Mouse (Mus musculus) heart, postnatal 0 days (tissue): ENCODE measurements around the gene Syn1. TPM values are rescaled to one million over a fixed set of nuclear protein-coding genes. Genes with fewer than 3 reads are reported as not detected.
A peak's percentile ranks its signal among the peaks of the same experiment; 100 is the strongest.

Experiments
- ATAC-seq: fragments of 200-750 bp; cut with Nextera tagmentation; 2 replicates; pipeline ENCODE4 v1.8.0; 2017; ENCODE audit warnings: low read depth, moderate number of reproducible peaks, moderate library complexity; ENCODE audit not compliant: insufficient read depth
- DNase-seq: peaks from one replicate; pipeline ENCODE4 v3.0.0-alpha.2; 2016; ENCODE audit warnings: low spot score
- H3K27ac ChIP-seq: fragments of 300-500 bp; sonication (generic); 2 replicates; pipeline ENCODE4 v1.5.1; 2014; ENCODE audit warnings: low read depth, mild to moderate bottlenecking
- H3K27me3 ChIP-seq: fragments of 300-500 bp; sonication (generic); 2 replicates; pipeline ENCODE4 v1.6.1; 2014; ENCODE audit warnings: low read length, mixed read lengths; ENCODE audit not compliant: control insufficient read depth, insufficient read depth
- H3K36me3 ChIP-seq: fragments of 300-500 bp; sonication (generic); replicated peaks from 2 replicates; pipeline ENCODE4 v1.6.1; 2014; ENCODE audit warnings: low read length, mixed read lengths; ENCODE audit not compliant: control insufficient read depth, insufficient read depth
- H3K4me1 ChIP-seq: fragments of 300-500 bp; sonication (generic); 2 replicates; pipeline ENCODE4 v1.6.1; 2014; ENCODE audit warnings: antibody characterized with exemption; ENCODE audit not compliant: control insufficient read depth, insufficient read depth
- H3K4me2 ChIP-seq: fragments of 300-500 bp; sonication (generic); 2 replicates; pipeline ENCODE4 v1.6.1; 2014; ENCODE audit warnings: low read depth, mild to moderate bottlenecking, low read length, moderate library complexity
- H3K4me3 ChIP-seq: fragments of 300-500 bp; sonication (generic); 2 replicates; pipeline ENCODE4 v1.5.1; 2014; ENCODE audit warnings: low read depth, low read length
- H3K9ac ChIP-seq: fragments of 300-500 bp; sonication (generic); replicated peaks from 2 replicates; pipeline ENCODE4 v1.6.1; 2014; ENCODE audit warnings: low read depth, low read length, mixed read lengths
- H3K9me3 ChIP-seq: fragments of 300-500 bp; sonication (generic); replicated peaks from 2 replicates; pipeline ENCODE4 v1.6.1; 2016; ENCODE audit warnings: low read length; ENCODE audit not compliant: control insufficient read depth
- CTCF ChIP-seq: IDR thresholded peaks from 2 replicates; pipeline ENCODE4 v1.5.1; 2016; ENCODE audit warnings: antibody characterized with exemption, control low read depth, low read depth
- EP300 ChIP-seq: IDR thresholded peaks from 2 replicates; pipeline ENCODE4 v1.6.1; 2016; ENCODE audit warnings: antibody characterized with exemption, low read depth
- WGBS: fragments of 180-500 bp; shearing (Covaris S2); extraction: QIAGEN DNeasy Blood & Tissue Kit; methylation state at CpG from one replicate; pipeline ENCODE4 v1.1.7; 2014; 5-methylcytosine and 5-hydroxymethylcytosine counted together
- polyA plus RNA-seq: library from polyadenylated mRNA; unstranded; fragments of >200 nt; fragmentation: Nextera tagmentation; extraction: Ambion mirVana; gene quantifications from 2 replicates; pipeline ENCODE4 v1.2.1, GENCODE M21; 2015
- total RNA-seq: library from RNA; depleted of rRNA; stranded (reverse); fragments of >200 nt; gene quantifications from 2 replicates; pipeline ENCODE4 v1.2.3, GENCODE M21; 2014; ENCODE audit warnings: low replicate concordance

The Syn1 gene
- total and polyA plus RNA-seq, 2 experiments from 2014 or later, result 0.50 TPM; not detected in 1

DNA sequence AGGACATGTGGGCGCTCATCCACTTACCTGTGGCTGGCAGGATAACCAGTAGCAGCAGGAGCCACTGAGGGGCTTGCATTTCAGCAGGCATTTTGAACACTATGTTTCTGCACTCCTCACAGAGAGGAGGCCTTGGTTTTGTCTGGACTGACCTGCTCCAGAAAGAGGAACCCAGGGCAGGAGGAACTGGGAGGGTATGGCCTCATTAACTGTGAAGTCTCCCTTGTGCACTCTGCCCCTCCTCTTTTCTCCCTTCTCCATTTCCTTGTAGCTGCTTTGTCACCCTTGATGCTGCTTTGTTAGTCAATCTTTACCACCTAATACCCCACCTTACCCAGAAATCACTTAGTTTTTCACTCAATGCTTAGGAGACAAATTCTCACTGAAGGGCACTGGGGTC, 10.6 kb upstream of the Syn1 start, which contains the start of gene Cfp:
TSS of gene Cfp (minus strand) at position 192 of the 400 bp plus-strand sequence.
- no peak within 1 kb of the TSS for H3K9ac ChIP-seq
- no peaks in the 10 kb centered on the region for H3K27me3 ChIP-seq
- 93% methylated on average over 1 of the region's 1 CpGs for WGBS
- no peak for TF ChIP-seq EP300
- no peak for TF ChIP-seq CTCF
- H3K36me3 ChIP-seq, result peaks cover 11% of the 10 kb centered on the region
- no peak within 1 kb of the TSS for H3K27ac ChIP-seq
- H3K4me2 ChIP-seq, result no peak within 1 kb of the TSS
- H3K4me1 ChIP-seq, result no peaks in the 10 kb centered on the region
- no peak within 1 kb of the TSS for H3K4me3 ChIP-seq
- ATAC-seq (no peak), DNase-seq (no peak)
- no peaks in the 10 kb centered on the region for H3K9me3 ChIP-seq

DNA sequence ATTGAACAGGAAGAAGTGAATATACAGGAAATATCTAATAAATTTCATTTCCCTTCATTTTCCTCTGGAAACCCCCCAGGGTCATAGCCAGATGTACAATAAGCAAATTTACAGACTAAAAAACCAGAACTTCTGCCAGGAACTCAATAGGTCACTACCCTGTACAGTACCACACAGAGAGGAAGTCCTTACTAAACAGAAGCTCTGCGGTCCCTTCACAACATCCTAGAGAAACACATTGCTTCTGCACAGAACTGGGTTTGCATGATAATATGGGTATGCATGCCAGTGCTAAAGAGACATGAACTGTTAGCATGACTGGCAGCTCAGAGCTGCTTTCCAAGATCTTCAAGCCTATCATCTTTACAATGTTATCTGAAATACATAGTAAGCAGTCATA, 9.1 kb upstream of the Syn1 start:
- no peak overlapping the region for H3K4me3 ChIP-seq
- WGBS, result 75% methylated on average over 1 of the region's 1 CpGs
- DNase-seq, result no peak
- no peaks in the 10 kb centered on the region; the same call in 1 of the 2 replicates for H3K36me3 ChIP-seq
- TF ChIP-seq EP300, result no peak
- TF ChIP-seq CTCF, result no peak
- H3K4me1 ChIP-seq, result no peaks in the 10 kb centered on the region
- no peak overlapping the region for H3K4me2 ChIP-seq
- no peak overlapping the region for H3K9ac ChIP-seq
- H3K27ac ChIP-seq, result no peak overlapping the region
- ATAC-seq, result no peak
- H3K27me3 ChIP-seq, result no peaks in the 10 kb centered on the region
- no peaks in the 10 kb centered on the region for H3K9me3 ChIP-seq

DNA sequence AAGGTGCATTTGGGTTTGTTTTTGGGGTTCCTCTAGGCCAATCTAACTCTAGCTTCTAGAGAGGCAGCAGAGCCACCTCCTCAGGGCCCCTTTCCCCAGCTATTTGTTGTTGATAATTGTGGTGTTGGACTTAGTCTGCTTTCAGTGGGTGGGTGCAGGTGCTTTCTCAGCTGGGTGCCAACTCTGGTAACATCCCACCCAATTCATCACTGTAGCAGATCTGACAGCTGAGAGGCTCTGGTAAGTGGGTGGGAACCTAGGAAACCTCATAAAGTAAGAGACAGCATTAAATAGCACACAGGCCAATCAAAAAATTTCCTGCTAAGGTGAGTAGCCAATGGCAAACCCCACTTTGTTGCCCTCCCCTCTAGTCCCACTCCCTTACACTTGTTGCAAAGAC, 4.2 kb upstream of the Syn1 start:
- Histone ChIP-seq H3K36me3 (no peaks in the 10 kb centered on the region), H3K27ac (no peak overlapping the region), H3K4me1 (no peaks in the 10 kb centered on the region), H3K9me3 (no peaks in the 10 kb centered on the region), H3K9ac (no peak overlapping the region), H3K4me3 (no peak overlapping the region), H3K27me3 (peaks cover 12% of the 10 kb centered on the region; the same call in 1 of the 2 replicates), H3K4me2 (no peak overlapping the region)
- no peak for DNase-seq
- no peak for ATAC-seq
- TF ChIP-seq CTCF, result no peak
- TF ChIP-seq EP300, result no peak

DNA sequence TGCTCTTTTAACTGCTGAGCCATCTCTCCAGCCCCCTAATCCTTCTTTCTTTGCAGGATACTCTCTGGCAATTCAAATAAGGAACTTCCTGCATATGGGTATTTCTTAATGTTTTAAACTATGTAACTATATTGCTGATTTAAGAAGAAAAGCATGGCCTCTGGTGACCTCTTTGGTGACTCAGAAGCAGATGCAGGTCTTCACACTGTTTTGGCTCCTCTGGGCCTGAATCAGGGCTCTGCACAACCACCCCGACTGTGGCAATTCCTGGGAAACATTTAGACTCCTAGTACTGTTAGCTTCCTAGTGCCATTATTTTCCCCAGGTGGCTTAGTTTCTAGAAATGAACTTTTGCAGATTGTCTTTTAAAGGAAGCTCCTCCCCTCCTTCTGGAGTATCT, 2.7 kb upstream of the Syn1 start:
- no peak for TF ChIP-seq CTCF
- TF ChIP-seq EP300, result no peak
- H3K27me3 ChIP-seq, result peaks cover 18% of the 10 kb centered on the region; the same call in 1 of the 2 replicates
- DNase-seq (no peak), ATAC-seq (no peak)
- H3K9me3 ChIP-seq, result no peaks in the 10 kb centered on the region
- no peak overlapping the region for H3K27ac ChIP-seq
- H3K4me3 ChIP-seq, result no peak overlapping the region
- H3K4me1 ChIP-seq, result no peaks in the 10 kb centered on the region
- WGBS, result 84% methylated on average over 1 of the region's 1 CpGs
- H3K4me2 ChIP-seq, result no peak overlapping the region
- H3K36me3 ChIP-seq, result no peaks in the 10 kb centered on the region
- H3K9ac ChIP-seq, result no peak overlapping the region

DNA sequence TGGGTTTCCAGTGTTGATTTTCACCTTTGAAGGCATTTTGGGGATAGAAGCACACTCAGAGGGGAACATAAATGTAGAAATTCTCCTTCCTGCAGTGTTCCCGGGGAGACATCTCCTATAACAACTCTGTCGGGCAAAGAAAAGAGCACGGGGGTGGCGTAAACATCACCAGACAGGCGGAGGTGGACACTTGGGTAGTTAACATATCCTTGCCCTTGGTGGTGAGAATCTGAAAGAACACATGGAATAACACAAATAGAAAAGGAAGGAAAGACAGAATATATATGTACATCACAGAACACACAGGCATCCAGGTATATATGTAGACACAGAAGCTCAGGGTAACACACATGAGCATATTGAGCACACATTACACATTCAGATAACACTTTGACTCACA, 562 bp upstream of the Syn1 start:
- H3K4me3 ChIP-seq, result peak overlapping the region; percentile 36; the same call in 1 of the 2 replicates
- DNase-seq (no peak), ATAC-seq (no peak)
- no peaks in the 10 kb centered on the region for H3K36me3 ChIP-seq
- no peaks in the 10 kb centered on the region for H3K9me3 ChIP-seq
- peaks cover 18% of the 10 kb centered on the region; the same call in 1 of the 2 replicates for H3K27me3 ChIP-seq
- no peak overlapping the region for H3K9ac ChIP-seq
- no peaks in the 10 kb centered on the region for H3K4me1 ChIP-seq
- 50% methylated on average over 5 of the region's 5 CpGs for WGBS
- TF ChIP-seq CTCF (no peak), EP300 (no peak)
- no peak overlapping the region for H3K27ac ChIP-seq
- H3K4me2 ChIP-seq, result no peak overlapping the region

DNA sequence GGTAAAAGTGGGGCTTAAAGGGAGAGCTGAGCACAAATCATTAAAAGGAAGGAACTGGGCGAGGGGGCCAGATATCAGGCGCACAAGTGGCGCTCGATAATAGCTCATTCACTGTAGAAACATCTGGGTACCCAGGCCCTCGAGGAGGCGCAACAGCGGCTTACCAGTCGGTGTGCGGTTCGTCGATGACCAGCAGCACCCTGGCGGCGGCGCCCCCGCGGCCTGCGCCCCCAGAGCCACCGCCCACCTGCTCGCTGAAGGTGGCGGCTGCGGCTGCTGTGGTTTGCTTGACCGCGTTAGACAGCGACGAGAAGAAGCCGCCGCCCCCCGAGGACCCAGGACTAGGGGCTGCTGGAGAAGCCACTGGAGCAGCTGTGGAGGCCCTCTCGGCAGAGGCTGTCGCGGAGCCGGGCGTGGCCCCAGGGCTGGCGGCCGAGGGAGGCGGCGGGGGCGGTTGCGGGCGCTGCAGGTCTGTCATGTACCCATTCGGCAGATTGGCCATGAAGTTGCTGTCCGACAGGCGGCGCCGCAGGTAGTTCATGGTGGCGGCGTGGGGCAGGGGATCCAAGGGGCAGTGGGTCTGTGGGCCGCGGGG, 458 bp downstream of the Syn1 start:
- no peaks in the 10 kb centered on the region for H3K4me1 ChIP-seq
- no peaks in the 10 kb centered on the region for H3K36me3 ChIP-seq
- peak overlapping the region; percentile 64 for H3K4me2 ChIP-seq
- ATAC-seq (peak; percentile 6; the same call in 1 of the 2 replicates), DNase-seq (no peak)
- WGBS, result 22% methylated on average over 36 of the region's 49 CpGs
- peak overlapping the region; percentile 36 for H3K4me3 ChIP-seq
- no peaks in the 10 kb centered on the region for H3K9me3 ChIP-seq
- peaks cover 18% of the 10 kb centered on the region; the same call in 1 of the 2 replicates for H3K27me3 ChIP-seq
- H3K9ac ChIP-seq, result no peak overlapping the region
- no peak overlapping the region for H3K27ac ChIP-seq
- TF ChIP-seq CTCF (no peak), EP300 (no peak)
